Mouse (Mus musculus) lung, postnatal 10 days (tissue): ENCODE results near the gene Togaram2.
"Not testable (repeated sequence)": the region's sequence is repeated elsewhere in the genome, so short reads cannot be mapped to it uniquely, and the experiment has no call there.

Source experiments
- DNase-seq: peaks from one replicate; pipeline ENCODE4 v3.0.0; 2021

The Togaram2 gene

DNA sequence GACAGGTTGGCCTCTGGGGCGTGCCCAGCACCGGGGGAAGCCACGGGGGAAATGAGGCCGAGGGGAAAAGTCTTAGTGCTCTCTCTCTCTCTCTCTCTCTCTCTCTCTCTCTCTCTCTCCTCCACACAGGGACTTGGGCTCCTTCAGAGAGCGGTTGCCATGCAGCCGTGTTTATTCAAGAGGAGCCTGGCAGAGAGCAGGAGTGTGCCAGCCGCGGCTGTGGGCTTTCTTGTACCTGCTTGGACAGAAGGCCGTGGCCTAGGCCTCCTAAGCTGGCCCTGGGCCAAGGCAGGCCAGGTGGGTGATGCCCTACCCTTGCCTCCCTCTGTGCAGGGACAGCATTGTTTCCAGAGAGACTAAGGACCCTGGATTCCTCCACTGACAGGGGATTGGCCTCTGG, at the start of gene Togaram2:
Gene Togaram2, plus strand, starts transcription at position 170 of the 400 bp plus-strand sequence.
- peak; percentile 36 for DNase-seq

DNA sequence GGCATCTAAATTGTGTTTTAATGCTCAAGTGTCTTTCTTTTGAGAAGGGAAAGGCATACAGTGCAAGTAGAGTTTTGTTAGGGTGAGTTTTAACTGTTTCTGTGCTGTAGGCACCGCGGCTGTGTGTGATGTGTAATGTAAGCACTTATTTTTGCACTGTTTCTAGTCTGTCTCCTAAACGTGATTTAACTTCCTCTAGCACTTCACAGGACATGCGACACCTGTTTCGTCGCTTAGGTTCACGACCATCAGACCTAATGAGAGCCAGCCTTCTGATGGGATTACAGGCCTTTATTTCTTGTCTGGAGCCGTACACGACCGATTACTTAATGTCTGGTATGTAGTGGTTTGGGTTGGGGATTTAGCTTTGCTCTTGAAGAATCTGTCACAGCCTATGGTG, 41.3 kb upstream of the Togaram2 start:
- no peak for DNase-seq

GRCm38 (mm10) chr17:71633350-71633749, 39.7 kb upstream of the Togaram2 start:
- DNase-seq: no peak

DNA sequence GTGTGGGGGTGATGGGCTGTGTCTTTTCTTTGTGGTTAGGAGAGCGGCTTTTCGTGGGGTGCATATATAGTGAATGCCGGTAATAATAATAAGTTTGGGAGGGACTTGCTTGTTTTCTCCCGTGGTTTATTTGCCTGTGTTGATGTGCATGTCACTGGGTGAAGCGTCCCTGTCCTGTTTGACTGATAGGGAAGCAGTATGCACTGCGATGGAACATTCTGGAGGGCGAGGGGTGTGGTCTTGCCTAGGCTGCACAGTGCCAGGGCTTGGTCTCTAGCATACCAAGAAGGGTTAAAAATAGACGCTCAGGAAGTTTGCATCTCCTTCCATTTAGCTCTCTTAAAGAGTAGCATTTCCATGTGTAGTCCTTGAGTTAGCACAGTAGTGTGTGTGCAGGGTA, 36.3 kb upstream of the Togaram2 start:
- no peak for DNase-seq

GRCm38 (mm10) chr17:71637750-71638265, 35.3 kb upstream of the Togaram2 start:
- no peak for DNase-seq

DNA sequence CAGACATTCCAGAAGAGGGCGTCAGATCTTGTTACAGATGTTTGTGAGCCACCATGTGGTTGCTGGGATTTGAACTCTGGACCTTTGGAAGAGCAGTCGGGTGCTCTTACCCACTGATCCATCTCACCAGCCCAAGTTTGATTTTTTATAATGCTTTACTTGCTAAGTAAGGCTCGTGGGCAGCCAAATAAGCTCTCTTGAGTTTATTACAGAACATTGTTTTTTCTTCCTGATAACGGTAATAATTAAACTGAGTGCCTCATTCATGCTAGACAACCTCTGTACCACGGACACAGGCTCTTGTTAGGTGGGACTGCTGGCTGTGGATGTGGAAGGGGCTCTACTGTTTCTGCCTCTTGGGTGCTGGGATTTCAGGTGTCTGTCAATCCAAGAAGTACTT, 34.0 kb upstream of the Togaram2 start:
- DNase-seq: not testable (repeated sequence)

GRCm38 (mm10) chr17:71640421-71641085, 32.5 kb upstream of the Togaram2 start:
- DNase-seq: no peak

DNA sequence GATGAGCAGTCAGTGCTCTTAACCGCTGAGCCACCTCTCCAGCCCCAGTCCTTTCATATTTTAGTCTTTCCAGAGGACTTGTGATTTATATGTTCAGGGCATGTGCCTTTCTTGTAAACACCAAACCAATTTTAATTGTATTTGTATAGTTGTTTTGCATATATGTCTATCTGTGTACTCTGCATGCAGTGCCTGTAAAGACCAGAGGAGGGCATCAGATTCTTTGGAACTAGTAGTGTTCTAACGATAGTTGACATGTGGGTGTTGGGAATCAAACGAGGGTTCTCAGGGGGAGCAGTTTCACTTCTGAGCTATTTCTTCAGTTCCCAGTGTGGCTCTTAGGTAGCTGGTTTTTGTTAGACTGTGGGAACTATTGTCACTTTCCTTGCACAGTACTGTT, 30.9 kb upstream of the Togaram2 start:
- no peak for DNase-seq

DNA sequence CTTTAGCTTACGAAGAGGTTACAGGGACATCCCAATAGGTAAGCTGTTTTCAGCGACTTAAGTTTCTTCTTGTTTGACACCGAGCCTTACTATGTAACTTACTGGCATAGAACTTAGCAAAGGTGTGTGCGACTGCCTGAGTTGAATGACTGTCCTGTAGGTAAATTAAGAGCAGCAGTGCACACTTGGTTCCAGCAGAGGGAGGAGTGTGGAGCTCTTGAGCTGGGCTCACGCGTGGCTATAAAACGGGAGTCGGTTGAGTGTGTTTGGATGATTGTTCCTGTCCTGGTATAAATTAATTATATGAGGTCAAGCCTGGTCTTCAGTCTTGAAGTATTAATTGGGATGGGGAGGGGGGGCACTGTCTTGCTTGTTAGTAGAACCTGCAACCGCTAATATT, 23.1 kb upstream of the Togaram2 start:
- DNase-seq: no peak

DNA sequence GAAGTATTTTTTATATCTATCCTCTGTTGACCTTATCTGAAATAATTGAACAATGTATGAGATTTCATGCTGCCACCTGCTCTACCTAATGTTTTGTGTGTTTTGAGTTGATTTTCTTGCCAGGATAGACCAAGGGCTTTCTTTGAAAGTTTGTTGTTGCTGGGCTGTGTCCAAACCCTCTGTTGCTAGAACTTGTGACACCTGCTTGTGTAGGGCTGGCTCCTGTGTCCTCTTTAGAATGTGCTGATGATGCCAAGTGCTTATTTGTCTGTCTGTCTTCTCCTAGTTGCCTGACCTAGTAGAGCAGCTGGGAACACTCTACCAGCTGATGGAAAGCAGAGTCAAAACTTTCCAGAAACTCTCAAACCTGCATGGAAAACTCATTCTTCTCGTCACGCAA, 20.6 kb upstream of the Togaram2 start:
- DNase-seq: no peak

- no peak for DNase-seq
These were observed 20.1 kb upstream of the Togaram2 start for GRCm38 (mm10) chr17:71652934-71653333.

GRCm38 (mm10) chr17:71657521-71657920, 15.5 kb upstream of the Togaram2 start:
- no peak for DNase-seq

DNA sequence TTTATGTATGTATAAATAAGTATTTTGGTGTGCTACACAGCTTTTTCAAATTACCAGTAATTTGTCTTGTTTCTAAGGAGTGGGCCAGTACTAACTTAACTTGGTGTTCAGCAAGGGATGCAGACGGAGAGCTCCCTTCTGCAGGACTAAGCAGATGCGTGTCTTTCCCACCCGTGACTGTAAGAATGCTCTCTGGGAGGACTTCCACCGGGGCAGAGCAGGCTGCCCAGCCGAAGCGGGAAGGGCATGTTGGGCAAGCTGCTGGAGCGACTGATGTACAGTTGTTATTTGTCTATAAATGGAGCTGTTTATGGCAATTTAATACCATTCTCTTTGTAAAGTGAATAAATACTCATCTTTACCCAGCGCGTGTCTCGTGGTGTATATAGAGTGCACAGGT, 14.4 kb upstream of the Togaram2 start:
- no peak for DNase-seq

DNA sequence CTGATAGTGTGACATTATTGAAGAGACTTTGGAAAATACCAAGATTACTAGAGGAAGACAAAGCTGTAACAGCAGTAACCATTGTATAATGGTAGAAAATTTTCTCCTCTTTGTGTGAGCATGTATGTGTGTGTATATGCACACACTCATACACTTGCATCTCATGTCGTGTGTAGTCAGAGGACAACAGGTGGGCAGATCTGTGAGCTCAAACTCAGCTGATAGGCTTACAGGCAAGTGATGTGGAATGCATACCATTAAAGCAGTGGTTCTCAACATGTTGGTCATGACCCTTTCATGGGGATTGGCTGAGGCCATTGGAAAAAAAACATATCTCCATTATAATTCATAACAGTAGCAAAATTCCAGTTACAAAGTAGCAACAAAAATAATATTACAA, 12.7 kb upstream of the Togaram2 start:
- DNase-seq: no peak

DNA sequence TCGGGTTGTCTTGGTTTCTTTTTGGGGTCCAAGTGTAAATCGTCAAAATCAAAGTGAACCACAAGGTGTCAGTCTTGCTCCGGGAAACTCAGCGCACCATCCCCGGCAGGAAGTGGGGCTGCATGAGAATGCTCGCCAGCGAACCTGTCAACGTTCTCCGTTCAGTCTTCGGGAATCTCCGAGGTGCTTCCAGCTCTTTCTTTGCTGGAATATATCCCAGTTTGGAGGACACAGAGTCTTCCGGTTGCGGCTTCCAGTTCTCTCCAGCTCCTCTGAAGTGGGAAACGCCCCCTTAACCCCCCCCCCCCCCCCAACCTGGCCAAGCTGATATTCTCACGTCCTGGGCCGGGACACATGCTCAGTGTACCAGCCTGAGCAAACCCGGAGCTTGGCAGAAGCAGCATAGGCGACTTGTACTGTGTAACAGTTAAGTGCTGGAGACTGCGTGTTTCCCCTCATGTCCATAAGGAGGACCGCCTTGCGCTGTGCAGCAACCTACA, 10.3 kb upstream of the Togaram2 start:
- peak; percentile 83 for DNase-seq

- no peak for DNase-seq
These were observed 9.6 kb upstream of the Togaram2 start for GRCm38 (mm10) chr17:71663491-71663890.

DNA sequence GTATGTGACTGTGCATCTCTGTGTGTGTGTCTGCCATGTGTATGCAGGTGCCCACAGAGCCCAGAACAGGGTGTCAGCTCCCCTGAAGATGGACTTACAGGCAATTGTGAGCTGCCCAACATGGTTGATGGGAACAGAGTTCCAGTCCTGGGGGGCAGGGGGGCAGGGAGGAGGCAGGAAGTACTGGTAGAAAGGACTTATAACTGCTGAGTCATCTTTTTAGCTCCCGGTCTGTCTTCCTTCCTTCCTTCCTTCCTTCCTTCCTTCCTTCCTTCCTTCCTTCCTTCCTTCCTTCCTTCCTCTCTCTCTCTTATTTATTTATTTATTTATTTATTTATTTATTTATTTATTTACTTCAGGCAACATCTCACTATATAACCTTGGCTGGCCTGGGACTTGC, 8.9 kb upstream of the Togaram2 start:
- no peak for DNase-seq

DNA sequence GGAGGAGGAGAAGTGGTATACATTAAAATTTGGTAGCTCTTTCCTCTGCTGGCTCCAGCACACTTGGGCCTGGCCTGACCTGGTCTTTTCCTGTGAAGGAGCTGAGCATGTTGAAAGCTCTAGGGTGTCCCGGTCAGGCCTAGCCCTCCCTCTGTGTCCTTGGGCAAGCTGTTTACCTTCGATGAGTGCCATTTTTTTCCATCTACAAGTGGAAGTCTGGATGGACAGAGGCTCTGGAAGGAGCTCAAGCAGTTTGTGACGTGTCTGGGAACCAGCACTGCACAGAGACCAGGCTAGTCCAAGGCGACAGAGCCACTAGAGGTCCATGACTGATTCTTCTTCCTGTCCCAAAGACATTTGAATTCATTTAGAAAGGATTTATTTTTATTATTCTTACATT, 7.9 kb upstream of the Togaram2 start:
- peak; percentile 21 for DNase-seq

GRCm38 (mm10) chr17:71669511-71669910, 3.5 kb upstream of the Togaram2 start:
- no peak for DNase-seq

DNA sequence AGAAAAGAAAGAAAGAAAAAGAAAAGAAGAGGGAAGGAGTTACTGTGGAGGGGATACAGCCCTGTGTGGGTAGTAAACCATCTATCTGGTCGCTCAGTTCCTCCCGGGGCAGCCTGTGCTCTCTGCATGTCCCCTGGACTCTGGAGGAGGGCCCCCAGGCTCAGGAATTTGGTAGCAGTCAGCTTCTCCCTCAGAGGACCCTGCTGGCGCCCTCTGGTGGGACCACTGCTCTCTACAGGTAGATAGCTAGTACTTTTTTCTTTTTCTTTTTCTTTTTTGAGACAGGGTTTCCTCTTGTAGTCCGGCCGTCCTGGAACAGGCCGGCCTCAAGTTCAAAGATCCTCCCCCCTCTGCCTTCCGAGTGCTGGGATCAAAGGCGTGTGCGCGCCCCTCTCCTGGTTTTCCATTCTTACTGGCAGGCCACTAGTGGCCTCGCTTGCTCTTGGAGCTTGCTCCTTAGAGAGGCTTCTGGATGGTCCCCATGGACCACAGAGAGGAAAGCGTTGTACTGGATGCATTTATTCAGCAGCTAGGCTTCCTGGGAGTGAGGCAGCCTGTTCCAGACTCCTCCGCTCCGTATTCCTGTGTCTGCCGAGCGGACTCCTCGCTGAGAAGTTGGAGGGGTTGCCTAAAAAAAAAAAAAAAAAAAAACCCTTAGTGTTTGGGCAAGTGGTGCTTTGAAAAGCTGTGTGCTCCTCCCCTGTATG, 1.1 kb upstream of the Togaram2 start:
- peak; percentile 80 for DNase-seq

GRCm38 (mm10) chr17:71673936-71674335, 875 bp downstream of the Togaram2 start:
- DNase-seq: no peak

DNA sequence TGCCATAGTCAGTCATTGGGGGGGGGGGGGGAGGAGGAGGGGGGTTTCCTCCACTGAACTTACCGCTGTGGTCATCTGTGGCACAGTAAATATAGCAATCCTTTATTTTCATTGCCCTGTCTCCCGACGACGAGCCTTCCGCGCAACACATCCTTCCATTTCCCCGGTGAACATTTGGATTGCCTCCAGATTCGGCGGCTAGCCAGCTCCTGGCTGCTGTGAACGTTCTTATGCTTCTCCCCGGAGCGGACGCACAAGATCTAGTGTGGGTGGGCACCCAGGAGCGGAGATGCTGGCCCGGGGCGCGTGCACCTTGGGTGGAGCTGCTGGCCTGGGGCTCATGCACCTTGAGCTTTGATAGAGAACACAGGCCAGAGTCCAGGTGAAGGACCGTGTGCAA, 1.8 kb downstream of the Togaram2 start:
- DNase-seq: peak; percentile 51

GRCm38 (mm10) chr17:71681666-71682065, 8.6 kb downstream of the Togaram2 start:
- no peak for DNase-seq

GRCm38 (mm10) chr17:71682379-71682778, 9.3 kb downstream of the Togaram2 start:
- no peak for DNase-seq
